Mouse (Mus musculus) liver, postnatal 0 days (tissue): ENCODE measurements around the gene Zfp607b.

Experiments
- CTCF ChIP-seq: sonication (generic); IDR thresholded peaks from 2 replicates; pipeline ENCODE4 v1.5.1; 2016; ENCODE audit warnings: antibody characterized with exemption, low read depth
- EP300 ChIP-seq: IDR thresholded peaks from 2 replicates; pipeline ENCODE4 v1.6.1; 2016; ENCODE audit warnings: antibody characterized with exemption, low read depth, mild to moderate bottlenecking

GRCm38 (mm10) chr7:27673064-27673574, 16.0 kb upstream of the Zfp607b start:
- TF ChIP-seq CTCF (0 out of 2 replicates have a peak, but pooled peaks have one; percentile 7), EP300 (no peak)
